Mouse (Mus musculus) c-Kit-positive CD71-positive TER-119-positive erythroid progenitor cells, embryonic 14.5 days (primary cell): ENCODE data around the gene Emg1.
"Not testable (repeated sequence)": the region's sequence is repeated elsewhere in the genome, so short reads cannot be mapped to it uniquely, and the experiment has no call there.

Source experiments
- DNase-seq: peaks from one replicate; pipeline ENCODE4 v3.0.0-alpha.2; 2013; ENCODE audit warnings: low spot score

Gene Emg1

DNA sequence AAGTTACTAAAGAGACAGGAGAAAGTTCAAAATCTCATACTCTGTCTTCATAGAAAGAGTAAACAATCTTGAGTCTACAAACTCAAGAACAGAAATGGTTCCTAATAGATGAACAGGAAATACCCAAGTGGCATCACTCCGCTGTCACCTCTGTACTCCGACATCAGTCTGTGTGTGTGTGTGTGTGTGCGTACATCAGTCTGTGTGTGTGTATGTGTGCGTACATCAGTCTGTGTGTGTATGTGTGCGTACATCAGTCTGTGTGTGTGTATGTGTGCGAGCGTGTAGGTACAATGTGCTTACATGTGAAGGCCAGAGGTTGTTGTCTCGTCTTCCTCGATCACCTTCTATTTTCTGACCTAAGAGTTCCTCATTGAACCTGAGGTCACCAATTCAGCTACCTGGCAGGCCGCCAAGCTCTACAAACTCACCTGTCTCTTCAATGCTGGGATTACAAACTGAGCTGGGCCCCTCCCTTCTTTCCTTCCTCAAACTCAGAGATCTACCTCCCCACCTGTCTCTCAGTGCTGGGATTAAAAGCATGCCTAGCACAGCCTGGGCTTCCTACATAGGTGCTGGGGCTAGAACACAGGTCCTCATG, 3.6 kb downstream of the Emg1 start:
- no peak for DNase-seq

DNA sequence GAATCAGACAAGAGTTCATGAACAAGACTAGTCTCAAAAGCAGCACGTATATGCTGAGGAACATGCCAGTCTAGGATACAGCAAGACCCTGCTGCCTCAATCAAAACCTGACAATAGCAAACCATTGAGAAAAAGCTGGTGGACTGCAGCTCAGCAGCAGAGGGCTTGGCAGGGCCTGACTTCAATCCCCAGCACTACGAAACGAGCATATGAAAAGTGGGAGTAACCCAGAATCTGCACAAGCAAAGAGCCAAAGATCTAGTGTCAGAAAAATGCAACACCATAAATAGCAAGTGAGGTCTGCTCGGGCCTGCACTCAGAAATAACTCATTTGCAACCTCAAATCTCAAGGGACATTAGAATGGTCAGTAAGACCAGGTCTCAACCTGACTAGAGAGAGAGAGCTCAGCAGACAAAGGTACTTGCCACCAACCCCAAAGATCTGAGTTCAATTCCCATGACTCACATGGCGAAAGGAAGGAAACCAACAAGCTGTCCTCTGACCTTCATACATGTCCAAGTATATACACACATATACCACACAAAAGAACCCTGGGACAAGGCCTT, 5.8 kb downstream of the Emg1 start:
- DNase-seq: no peak

DNA sequence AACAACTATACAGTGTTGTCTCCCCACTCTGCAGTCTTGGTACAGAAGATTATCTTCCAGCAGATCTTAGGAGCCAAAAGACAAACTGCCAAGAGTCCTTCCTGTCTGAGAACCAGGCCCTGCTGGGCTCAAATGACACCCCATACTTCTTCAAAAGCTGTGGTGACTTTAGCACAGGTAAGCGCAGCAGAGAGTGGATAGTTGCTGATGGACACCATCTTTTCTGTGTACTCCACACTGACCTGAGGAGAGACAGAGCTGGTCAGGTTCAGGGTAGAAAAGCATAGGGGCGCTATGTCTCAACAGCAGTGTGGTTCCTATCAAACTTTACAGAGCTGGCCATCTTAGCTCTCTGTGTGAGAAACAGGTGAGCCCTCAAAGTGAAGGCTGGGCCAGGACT, 7.6 kb downstream of the Emg1 start:
- no peak for DNase-seq

DNA sequence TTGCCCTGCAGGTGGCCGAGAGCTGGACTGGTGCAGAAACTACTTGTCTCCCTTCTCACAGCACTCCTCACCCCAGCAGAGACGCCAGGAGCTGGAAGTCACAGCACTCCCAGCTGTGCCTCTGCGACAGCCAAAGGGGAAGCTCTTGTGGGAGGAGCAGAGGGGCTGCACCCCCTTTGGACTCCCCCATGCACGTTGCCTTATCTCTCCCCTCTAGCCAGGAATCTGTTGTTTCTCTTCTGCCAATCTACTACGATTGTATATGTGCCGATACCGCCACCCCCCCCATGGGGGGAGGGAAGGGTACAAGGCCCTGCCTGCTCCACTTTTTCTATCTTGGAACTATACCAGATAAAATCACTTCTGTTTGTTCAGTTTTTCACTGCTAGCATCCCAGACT, 8.2 kb downstream of the Emg1 start:
- DNase-seq: no peak

DNA sequence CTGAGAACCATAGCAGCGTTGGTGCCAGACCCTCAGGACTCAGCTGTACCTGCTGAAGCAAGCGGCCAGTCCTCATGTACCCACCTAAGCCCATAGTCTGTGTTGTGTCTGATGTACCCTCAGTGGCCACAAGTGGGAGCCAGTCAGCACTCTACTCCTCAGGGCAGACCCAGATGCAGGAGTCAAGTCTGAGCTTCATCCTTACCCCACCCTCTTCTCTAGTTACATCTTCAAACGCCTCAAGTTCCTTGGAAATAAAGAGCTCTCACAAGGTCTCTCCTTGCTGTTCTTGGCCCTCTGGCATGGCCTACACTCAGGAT, 9.2 kb downstream of the Emg1 start:
- peak; percentile 64 for DNase-seq

DNA sequence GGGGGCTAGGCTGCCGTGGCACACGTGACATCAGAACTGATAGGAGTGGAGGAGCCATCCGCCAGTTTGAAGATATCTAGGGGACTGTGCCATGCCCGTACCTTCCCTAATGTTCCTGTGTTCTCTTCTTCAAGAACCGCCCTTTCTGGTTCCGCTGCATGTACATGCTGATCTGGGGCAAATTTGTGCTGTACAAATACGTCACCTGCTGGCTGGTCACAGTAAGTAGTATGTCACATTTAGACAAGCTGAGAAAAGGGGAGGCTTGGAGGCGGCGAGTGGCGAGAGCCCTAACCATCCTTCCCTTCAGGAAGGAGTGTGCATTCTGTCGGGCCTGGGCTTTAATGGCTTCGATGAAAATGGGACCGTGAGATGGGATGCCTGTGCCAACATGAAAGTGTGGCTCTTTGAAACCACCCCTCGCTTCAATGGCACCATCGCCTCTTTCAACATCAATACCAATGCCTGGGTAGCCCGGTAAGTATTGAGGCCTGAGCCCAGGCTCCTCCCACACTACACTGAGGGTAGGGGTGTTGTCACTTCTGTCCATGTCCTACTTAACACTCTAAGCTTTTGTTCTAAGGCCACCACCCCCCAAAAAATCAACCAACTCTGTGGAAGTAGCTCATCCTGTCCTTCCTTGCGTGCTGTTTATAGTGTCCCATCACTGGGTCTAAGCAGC, 9.7 kb downstream of the Emg1 start:
- DNase-seq: no peak

DNA sequence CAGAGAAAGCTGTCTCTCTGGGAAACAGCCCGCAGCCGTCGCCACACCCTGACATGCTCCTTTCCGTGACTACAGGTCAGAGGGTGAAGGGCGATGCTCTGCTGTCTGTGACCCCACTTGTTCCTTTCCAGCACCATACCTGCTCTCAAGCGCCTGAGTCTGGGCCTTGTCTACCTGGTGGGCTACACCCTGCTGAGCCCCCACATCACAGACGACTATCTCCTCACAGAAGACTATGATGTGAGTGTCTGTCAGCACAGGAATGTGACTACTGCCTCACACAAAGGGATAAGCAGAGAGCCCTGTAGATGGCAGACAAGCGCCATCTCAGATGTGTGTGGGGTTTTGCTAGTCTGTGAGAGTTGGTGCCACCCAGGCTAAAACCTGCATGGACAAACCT, 10.6 kb downstream of the Emg1 start:
- no peak for DNase-seq

DNA sequence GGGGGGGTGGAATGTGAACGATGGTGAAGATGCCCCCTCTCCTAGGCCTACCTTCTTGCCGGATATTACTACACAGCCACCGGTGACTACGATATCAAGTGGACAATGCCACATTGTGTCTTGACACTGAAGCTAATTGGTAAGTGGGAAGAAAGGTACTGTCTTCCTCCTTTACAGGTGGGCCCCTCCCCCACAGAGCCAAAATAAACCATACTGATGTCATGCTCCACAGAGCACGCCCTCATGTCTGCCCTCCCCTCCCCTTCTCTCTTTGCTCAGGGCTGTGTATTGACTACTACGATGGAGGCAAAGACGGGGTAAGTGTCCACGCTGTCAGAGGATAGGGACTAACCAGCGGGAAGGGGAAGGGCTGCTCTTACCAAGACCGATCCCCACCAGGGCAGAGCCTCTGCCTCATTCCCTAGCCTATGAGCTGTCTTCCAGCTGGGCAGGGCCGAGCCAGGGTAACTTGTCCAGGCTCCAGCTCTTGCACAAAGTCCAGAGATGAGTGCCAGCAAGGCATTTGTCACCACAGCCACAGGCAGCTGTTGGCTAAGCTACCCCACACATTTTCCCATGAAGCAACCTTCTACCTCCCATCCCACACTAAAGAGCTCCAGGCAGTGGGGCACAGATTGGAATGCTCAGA, 11.9 kb downstream of the Emg1 start:
- no peak for DNase-seq

DNA sequence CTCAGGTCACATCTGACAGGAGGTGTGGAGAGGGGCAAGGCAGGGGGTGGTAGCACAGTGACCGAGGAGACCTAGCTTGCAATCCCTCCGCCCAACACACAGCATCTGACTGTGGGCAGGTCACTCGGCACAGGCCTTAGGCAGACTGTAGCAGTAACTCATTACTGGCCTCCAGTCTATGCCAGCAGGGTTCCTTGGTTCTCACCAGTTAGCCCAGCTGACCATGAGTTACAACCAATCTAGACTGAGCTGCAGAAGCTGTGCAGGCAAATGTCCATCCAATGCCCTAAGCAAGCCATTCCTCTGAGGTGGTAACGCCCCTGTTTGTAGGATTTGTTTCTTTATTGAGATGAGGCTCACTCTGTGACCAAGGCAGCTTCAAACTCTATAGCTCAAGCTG, 12.6 kb downstream of the Emg1 start:
- DNase-seq: no peak

DNA sequence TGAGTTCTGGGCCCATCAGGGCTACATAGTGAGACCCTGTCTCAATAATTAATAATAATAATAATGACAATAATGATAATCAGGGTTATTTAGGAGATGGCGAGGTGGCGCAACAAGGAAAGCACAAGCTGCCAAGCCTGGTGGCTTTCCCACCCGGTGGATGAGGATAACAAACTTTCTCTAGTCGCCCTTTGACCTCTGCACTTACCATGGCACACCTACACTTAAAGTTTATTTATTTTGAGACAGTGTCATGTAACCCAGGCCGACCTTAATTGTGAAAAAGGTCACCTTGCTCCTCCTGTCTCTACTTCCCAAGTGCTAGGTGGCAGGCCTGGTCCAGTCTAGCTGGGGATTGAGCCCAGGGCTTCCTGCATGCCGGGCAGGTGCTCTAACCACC, 13.2 kb downstream of the Emg1 start:
- no peak for DNase-seq

DNA sequence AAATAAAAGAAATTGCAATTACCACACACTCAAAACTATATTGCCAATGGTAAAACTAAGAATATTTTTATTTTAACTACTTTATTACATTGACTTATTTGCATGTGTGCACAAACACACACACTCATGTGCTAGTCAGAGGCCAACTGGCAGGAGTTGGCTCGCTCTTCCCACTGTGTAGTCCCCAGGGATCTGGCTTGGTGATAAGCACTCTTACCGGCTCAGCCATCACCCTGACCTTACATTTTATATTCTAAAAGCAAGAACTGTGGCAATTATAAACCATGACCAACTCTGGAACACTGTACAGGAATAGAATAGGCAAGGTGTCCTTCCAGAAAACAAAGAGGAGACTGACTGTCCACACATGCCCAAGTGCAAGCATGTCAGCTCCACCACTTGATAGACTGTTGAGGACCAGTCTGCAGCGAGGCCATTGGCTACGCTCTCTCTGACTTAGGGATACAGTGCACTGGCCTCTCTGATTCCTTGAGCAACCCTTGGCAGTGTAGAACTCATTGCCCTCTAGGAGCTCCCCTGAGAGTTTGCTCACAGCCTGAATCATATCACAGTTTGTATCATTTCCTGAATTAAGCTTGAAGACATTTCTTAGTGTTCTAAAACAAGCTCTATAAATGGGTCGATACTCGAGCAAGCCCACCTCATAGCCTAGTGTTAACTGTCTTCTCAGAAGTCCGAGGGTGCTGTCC, 15.4 kb downstream of the Emg1 start:
- no peak for DNase-seq

DNA sequence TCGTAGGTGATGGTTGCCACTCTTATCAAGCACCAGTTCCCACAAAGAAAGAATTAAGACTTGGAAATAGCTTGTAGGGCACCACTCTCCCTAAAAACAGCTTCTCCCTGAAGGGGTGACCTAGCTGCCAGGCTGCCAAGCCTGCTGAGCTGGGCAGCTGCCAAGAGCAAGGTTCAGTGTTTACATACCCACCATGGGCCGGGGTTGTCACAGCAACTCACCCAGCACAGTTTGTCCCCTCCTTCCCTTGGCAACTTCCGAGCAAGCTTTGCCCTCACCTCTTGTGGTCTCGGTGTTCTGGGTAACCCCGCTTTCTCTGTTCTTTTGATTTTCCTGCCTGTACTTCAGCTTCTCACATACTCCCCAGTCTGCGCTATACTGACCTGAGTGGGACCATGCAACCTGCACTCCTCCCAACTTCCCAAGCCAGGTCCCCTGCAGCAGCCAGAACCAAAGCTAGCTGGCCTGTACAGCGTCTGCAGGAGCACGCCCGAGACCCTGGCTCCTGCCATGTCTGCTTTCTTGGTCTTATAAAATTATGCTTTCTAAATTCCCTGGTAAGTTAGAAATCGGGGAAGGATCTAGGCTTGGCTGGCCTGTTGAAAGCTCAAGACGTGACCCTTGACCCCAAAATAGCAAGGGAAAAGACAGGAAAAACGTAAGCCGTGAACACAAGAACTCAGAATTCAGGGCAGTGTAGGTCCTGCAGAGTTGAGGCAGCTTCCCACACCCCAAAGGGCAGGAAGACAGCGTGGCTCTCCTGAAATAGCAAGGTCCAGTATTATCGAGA, 17.6 kb downstream of the Emg1 start:
- no peak for DNase-seq

DNA sequence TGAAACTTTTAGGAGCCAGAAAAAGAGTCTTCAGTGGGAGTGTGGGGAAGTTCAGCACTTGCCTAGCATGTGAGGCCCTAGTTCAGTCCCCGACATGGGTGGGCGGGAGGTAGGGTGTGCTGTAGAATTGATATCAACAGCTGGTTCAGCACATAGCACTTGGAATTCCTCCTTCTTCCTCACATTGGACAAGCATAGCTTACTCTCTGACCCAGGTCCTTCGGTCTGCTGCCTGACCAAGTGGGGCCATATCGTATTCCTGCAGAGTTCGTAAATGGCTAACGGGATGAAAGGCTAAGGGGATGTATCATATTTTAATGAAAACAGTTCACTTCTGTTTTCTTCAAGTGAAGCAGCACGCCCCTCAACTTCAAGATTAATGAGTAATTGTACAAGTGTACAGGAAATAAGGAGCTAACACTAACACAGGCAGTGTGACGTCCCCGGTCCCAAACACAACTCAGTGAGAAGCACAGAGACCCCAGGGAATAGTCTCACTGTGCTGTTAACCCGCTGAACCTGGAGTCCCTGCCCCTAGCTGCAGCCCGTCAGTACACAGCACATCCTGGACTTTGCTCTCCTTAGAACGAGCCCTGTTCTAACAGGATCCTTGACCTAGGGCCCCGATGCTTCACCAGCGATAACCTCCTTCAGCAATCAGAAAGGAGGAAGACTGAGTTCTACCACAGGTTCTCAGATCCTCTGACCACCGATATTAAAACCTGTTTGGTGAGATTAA, 18.6 kb downstream of the Emg1 start:
- no peak for DNase-seq

DNA sequence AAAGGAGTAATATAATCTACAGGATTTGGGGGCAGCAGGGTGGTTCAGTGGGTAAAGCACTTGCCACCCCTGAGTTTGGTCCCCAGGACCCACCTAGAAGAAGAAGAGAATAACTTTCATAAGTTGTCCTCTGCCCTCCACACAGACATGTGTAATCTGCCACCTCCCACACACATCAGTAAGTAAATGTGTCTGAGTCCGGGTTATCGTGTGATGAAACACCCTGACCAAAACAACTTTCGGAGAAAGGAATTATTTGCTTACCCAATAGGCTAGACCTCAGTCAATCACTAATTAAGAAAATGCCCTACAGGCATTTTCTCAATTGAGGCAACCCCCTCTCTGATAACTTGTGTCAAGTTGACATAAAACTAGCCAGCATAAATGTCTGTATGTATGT, 21.5 kb downstream of the Emg1 start:
- DNase-seq: no peak

DNA sequence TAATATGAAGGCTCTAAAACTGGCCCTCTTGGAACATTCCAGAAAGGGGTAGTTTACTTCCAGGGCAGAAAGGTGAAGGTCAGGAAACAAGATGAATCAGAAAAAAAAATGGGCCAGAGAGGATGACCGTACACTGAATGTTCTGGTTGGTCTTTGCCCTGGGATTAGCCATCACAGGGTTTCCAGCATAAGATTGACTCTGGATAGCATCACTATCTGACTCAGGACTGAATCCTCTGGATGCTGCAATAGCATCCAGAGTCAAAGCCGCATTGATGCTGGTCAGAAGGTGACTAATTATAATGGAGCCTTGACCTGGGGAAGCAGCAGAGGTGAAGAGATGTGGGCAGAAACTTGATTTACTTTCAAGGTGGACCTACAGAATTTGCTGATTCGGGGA, 23.0 kb downstream of the Emg1 start:
- DNase-seq: no peak

DNA sequence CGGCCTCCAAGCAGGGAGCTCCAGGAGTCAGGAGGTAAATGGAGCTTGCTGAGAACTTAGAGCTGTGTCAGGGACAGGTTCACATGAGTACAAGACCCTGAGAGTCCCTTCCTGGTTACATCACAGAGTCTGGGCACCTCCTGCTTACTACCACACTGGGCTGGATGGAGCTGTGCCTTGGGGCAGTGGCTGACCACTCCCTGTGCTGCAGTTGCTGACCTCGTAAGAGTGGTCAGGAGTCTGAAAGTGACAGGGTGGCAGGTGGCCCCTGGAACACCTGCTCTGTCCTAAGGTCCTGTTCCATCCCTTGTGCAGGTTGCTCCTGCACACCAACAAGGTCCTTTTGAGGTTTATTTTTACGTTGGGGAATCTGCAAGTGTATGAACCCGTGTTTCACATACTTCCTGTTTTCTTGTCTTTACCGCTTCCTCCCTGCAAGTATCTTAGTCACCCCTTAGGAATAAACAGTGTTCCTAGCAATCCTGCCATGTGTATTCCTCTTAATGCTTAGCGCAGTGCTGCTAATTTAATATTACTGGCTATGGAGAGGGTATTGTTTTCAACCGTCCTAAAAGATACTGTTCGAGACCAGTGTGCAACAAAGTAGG, 23.7 kb downstream of the Emg1 start:
- DNase-seq: no peak

DNA sequence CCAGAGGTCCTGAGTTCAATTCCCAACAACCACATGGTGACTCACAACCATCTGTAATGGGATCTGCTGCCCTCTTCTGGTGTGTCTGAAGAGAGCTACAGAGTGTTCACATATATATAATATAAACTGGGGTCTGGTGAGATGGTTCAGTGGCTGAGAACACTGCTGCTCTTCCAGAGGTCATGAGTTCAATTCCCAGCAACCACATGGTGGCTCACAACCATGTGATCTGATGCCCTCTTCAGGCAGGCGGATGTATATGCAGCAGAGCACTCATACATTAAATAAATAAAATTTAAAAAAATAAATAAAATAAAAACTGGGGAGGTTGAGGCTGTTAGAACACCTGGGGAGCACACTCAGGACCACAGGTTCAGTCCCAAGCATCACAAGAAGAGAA, 25.3 kb downstream of the Emg1 start:
- not testable (repeated sequence) for DNase-seq

DNA sequence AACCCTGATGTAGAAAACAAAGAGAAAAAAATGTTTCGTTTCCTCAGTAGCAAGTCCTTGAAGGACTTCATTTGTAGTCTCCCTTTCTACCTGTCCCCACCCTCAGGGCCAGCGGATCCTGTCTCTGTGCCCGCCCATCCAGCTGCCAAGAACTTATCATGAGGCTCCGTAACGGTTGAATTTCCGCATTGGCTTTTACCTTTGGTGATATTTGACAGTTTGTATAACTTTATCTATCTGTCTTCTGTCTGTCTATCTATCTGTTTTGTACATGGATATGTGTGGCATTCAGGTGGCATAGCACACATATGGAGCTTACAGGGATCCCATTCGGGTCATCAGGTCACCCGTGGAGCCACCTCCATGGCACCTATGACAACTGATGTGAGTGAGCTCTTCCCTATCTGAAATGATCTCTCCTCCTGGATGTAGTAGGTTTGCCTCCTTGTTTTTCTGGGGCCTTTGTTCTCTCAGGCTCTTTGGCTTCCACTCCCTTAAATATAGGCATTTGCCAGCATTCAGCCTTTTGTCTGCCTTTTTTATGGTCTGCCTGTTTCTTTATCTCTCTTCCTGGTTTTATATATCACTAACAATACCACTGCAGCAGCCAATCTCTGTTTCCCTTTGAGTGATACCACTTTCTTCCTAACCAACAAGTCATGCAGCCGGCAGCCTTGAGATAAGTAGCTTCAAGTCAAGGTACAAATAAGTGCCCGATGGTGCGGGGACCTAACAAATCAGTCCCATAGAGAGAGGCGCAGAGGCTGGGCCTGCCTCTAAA, 26.2 kb downstream of the Emg1 start:
- DNase-seq: no peak

DNA sequence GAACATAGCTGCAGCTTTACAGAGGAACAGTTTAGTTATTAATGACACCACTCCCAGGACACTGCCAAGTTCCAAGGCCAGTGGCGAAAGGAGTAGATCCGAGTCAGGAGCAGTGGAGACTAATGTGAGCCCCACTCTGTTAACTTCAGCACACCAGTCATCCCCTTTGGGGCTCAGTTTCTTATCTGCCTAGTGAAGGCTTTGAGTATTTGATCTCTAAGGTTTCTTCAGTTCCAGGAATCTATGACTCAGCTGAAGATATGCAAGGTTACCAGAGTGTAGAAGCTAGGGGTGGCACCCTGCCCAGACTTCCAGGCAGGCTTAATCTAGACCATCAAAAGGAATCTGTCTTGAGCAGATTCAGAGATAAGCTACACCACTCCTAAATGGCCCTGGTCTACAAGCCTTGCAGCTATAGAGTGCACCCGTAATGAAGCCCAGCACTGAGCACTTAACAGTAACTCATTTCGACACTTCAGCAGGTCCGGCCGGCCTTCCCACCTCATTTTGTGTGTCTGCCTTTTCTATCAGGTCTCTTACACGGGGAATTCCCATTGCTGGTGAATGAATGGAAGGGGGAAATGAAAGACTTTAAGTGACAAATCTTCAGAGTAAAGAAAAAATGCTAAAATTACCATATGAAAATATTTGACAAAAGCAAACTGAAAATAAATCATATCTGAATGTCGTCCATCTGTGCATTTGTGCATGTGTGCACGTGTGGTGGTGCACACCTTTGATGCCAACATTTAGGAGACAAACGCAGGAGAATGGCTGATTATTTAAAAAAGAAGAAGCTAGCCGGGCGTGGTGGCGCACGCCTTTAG, 28.2 kb downstream of the Emg1 start:
- peak; percentile 82 for DNase-seq
